Mouse (Mus musculus) kidney, adult 2 months (tissue): ENCODE data around the gene Pyurf.

Source experiments
- CTCF ChIP-seq: fragments of 200-500 bp; conservative IDR thresholded peaks from 2 replicates; pipeline ENCODE4 v1.5.1; 2011; ENCODE audit warnings: low read depth, mild to moderate bottlenecking, control low read depth, low read length, moderate library complexity, mixed read lengths; ENCODE audit not compliant: insufficient read depth, insufficient read length
- POLR2A ChIP-seq: fragments of 200-500 bp; IDR thresholded peaks from one replicate; pipeline ENCODE4 v1.6.1; 2011; ENCODE audit warnings: low read depth, low read length, control low read depth

GRCm38 (mm10) chr6:57706721-57707120 is 14.8 kb upstream of the Pyurf start:
- no peak for TF ChIP-seq CTCF
- no peak for TF ChIP-seq POLR2A
